Mouse (Mus musculus): ENCODE measurements at regions not wholly inside any gene's neighbourhood (a gene's known extent, or its start where the extent isn't known, plus 50 kb on each side); places are given as distances from the start of the nearest gene placed in this dataset.
"Not testable (repeated sequence)": the region's sequence is repeated elsewhere in the genome, so short reads cannot be mapped to it uniquely, and the experiment has no call there.

DNA sequence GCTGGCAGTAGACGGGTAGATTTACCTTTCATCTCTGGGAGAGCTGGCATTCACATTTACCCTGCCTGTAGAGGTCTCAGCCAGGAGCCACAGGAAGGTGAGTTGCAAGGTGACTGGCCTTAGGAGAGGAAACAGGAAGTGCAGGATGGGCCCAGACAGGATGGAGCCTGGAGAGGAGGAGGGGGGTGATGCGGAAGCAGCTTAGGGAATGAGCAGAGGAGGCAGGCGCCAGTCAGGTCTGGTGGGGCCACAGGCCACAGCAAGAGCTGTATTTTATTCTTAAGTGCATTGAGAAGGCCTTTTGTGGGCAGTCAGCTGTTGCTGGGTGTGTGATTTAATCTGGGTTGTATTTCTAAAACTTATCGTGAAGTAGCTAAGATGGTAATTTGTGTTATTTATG is 108.2 kb upstream of the Nxpe4 start:
- DNase-seq, result peak; percentile 27

GRCm38 (mm10) chr9:48055246-48055645 is 106.6 kb upstream of the Nxpe4 start:
- DNase-seq, result peak; percentile 92

GRCm38 (mm10) chr9:48058599-48058998 is 103.2 kb upstream of the Nxpe4 start:
- DNase-seq, result peak; percentile 86

DNA sequence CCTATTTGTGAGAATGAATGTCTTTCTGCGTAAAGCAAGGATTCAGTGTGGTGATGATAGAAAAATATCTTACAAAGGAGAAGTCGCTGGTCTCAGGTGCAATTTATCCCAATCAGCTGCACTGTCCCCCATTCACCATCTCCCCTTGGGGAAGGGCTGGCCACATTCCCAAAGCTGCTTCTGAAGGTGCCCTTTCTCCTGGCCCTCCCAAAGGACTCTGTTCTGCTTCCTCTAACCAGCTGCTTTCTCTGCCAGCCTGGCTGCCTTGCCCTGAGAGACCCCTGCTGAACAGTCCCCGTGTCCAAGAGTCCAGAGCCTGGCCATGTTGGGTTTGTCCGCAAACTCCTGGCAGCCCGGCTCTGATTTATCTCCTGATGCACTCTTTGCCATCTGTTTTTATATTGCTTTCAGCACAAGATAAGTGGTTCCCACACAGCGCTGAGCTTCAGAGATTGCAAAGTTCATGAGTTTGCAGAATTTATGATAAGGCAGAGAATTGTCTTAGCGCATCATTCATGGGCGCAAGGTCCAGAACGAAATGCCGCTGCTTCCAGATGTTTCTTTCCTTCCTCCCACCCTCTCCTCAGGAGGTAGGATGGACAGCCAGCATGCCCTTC is 102.2 kb upstream of the Nxpe4 start:
- DNase-seq, result no peak

- no peak for DNase-seq
Observed at GRCm38 (mm10) chr9:48060996-48061395, 100.8 kb upstream of the Nxpe4 start.

DNA sequence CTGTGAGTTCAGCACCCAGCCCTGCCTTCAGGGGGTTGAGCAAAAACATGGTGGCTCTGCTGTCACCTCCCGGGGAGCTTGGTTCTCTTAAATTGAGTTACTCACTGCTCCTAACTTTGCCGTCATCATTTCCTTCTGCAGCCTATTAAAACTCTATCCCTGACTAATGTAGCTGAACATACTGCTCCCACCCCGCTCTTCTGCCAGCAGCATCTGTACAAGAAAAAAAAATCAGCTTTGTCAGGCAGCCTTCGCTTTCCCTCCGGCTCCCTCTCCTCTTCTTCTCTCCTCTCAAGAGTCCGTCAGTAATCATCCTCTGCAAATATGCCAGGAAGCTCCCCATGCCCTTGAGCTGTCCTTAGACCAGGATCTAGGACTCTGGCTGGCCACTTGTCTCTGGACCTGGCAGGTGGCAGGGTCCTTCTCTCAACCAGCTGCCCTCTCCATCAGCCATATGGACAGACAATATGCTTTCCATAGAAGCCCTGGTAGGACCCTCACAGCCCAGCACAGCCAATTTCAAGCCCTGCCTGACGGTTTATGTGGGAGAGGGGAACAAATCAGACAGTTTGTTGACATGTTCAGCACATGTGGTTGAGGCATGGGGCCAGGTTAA is 95.0 kb upstream of the Nxpe4 start:
- no peak for DNase-seq

DNA sequence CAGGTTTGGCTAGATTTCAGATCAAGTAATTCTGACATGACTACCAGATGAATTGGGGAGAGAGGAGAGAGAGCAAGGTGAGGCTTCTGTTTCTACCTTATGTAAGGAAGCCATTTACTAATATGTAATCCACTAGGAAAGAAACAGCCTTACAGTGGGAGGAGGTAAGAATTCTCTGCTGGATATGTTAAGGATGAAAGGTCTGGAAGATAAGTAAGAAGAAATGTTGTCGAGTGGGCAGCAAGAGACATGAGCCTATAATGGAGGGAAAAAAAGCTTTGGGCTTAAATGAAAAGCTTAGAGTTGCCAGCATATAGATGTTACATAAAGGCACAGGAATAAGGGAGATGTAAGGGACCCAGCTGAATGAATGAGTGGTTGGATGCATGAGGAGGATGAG is 89.2 kb upstream of the Nxpe4 start:
- no peak for DNase-seq

GRCm38 (mm10) chr9:48073096-48073495 is 88.7 kb upstream of the Nxpe4 start:
- no peak for DNase-seq

GRCm38 (mm10) chr9:48075661-48076240 is 86.1 kb upstream of the Nxpe4 start:
- DNase-seq, result no peak

DNA sequence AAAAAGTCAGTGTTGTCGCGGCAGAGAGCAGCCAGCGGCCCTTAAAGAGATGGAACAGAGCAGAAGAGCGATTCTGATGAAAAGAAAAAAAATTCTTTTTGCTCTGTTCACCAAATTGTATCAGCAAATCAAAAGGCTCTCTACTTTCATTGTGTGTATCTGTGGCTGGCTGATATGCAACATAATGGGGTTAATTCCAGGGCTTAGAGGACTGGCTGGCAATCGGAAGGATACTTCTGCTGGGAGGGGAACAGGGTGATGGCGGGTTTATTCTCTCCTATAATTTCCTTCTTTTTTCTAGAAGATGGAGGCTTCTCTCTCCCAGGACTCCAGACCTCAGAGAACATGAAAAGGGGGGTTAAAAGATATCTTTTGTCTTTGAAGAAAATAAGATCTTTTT is 79.4 kb upstream of the Nxpe4 start:
- no peak for DNase-seq

- DNase-seq, result not testable (repeated sequence)
Observed at GRCm38 (mm10) chr9:48084196-48084595, 77.6 kb upstream of the Nxpe4 start.

DNA sequence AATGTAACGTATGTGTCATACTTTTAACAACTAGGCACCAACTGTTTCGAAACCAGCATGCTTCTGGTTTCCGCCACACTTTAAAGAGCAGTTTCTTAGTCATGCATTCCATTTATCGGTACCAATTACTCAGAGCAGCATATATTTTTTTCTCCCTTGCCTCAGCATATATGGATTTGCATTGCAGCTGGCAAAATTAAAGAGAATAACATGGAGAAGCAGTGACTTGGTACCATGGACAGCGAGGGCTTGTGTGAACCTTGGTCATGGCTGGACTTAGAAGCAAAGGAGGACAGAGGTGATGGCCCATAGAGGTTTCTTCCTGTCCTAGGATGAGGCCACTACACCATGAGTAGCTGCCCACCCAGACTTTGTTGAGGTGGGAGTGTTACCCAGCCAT is 72.2 kb upstream of the Nxpe4 start:
- no peak for DNase-seq

DNA sequence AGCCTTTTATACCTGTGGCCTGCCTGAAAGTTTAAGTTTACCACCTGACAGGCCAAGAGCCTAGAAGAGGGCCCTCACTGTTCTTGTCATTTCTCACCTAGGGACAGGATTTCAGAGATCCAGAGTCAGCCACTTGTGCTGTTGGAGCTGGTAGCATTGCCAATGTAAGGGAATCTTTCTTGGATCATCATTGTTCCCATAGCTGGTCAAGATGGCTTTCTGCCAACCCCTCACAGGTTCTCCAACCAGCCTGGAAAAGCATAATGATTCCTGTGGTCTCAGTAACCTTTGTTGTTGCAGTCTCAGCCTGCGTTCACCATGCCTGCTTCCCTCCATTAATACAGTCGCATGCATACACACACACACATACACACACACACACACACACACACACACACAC is 67.1 kb upstream of the Nxpe4 start:
- DNase-seq, result no peak

DNA sequence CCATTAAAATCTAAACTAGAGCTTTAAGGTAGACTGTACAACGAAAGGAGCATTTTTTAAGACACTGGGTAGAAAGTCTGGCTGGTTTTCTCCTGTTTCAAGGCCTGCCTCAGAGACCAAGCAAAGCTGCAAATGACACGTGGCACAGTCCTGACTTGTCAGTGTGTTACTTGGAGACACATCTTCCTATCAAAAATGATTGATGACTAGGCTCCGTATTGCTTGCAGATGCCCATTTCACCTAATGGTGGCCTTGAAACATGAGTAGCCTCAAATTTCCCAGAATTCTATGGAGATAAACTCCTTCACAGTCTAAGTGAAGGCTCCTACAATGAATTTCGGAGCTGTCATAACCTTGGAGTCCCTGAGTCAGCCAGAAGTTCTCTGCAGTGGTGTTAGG is 62.0 kb upstream of the Nxpe4 start:
- peak; percentile 31 for DNase-seq

GRCm38 (mm10) chr9:48106441-48107167 is 55.2 kb upstream of the Nxpe4 start:
- no peak for DNase-seq

DNA sequence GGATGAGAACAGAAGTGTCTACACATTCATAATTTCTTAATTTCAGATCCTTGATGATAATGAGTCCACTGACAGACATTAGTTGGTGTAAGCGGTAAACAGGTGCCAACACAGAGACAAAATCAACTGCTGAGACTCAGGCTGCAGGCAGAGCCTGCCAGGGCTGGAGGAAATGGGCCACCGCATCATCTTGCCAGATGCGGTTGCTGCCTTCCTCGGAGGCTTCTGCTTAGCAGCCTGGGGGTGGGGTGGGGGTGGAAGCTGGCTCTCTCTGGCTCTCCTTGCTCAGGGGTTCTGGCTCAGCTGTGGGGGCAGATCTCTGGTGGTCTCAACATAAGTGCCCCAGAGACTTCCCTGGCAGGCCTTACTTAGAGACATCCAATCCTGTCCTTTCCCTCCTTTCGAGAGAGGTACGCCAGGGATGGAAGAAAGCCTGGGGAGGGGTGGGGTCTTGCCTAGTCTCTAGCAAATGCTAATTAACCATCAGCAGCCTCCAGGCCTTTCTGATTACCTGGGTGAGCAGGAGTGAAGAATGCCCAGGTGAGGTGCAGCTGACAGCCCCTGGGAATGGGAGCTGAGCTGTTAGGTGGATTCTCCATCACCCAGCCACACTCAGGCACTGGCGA is 52.7 kb upstream of the Nxpe4 start:
- no peak for DNase-seq

- peak; percentile 15 for DNase-seq
Observed at GRCm38 (mm10) chr9:48111316-48111890, 50.4 kb upstream of the Nxpe4 start.
